Mouse (Mus musculus): ENCODE data around the gene Gimap8.
"Not testable (repeated sequence)": the region's sequence is repeated elsewhere in the genome, so short reads cannot be mapped to it uniquely, and the experiment has no call there.

Gimap8 gene

GRCm38 (mm10) chr6:48678391-48678790 is 31.4 kb downstream of the Gimap8 start:
- no peak for DNase-seq (ENCODE audit: low spot score)

- DNase-seq (ENCODE audit: low spot score), result no peak
These were observed 32.7 kb downstream of the Gimap8 start for GRCm38 (mm10) chr6:48679701-48680100.

- DNase-seq (ENCODE audit: low spot score), result no peak
These were observed 33.4 kb downstream of the Gimap8 start for GRCm38 (mm10) chr6:48680421-48680820.

GRCm38 (mm10) chr6:48681472-48682090 is 34.5 kb downstream of the Gimap8 start:
- DNase-seq (ENCODE audit: low spot score), result no peak

GRCm38 (mm10) chr6:48682271-48682670 is 35.2 kb downstream of the Gimap8 start:
- DNase-seq (ENCODE audit: low spot score), result no peak

- DNase-seq (ENCODE audit: low spot score), result not testable (repeated sequence)
These were observed 36.3 kb downstream of the Gimap8 start for GRCm38 (mm10) chr6:48683263-48683821.

- no peak for DNase-seq (ENCODE audit: low spot score)
These were observed 37.3 kb downstream of the Gimap8 start, which contains the start of gene Gimap4 for GRCm38 (mm10) chr6:48684319-48684718. Gimap4 (plus strand) TSS chr6:48684549.

- no peak for DNase-seq (ENCODE audit: low spot score)
These were observed 37.8 kb downstream of the Gimap8 start for GRCm38 (mm10) chr6:48684806-48685205.

- DNase-seq (ENCODE audit: low spot score), result no peak
These were observed 38.2 kb downstream of the Gimap8 start for GRCm38 (mm10) chr6:48685251-48685650.

- no peak for DNase-seq (ENCODE audit: low spot score)
These were observed 38.9 kb downstream of the Gimap8 start for GRCm38 (mm10) chr6:48685694-48686665.

GRCm38 (mm10) chr6:48687077-48687476 is 40.0 kb downstream of the Gimap8 start:
- no peak for DNase-seq (ENCODE audit: low spot score)

GRCm38 (mm10) chr6:48689320-48689719 is 42.3 kb downstream of the Gimap8 start:
- DNase-seq (ENCODE audit: low spot score), result no peak

GRCm38 (mm10) chr6:48692962-48693361 is 45.9 kb downstream of the Gimap8 start:
- DNase-seq (ENCODE audit: low spot score), result no peak

GRCm38 (mm10) chr6:48696830-48697554 is 50.0 kb downstream of the Gimap8 start:
- DNase-seq (ENCODE audit: low spot score), result no peak

GRCm38 (mm10) chr6:48697555-48697930 is 50.5 kb downstream of the Gimap8 start:
- DNase-seq (ENCODE audit: low spot score), result no peak

GRCm38 (mm10) chr6:48698066-48698856 is 51.2 kb downstream of the Gimap8 start:
- no peak for DNase-seq (ENCODE audit: low spot score)

GRCm38 (mm10) chr6:48698888-48699287 is 51.9 kb downstream of the Gimap8 start:
- no peak for DNase-seq (ENCODE audit: low spot score)

GRCm38 (mm10) chr6:48700251-48701075 is 53.4 kb downstream of the Gimap8 start:
- no peak for DNase-seq (ENCODE audit: low spot score)

- no peak for DNase-seq (ENCODE audit: low spot score)
These were observed 55.1 kb downstream of the Gimap8 start for GRCm38 (mm10) chr6:48702146-48702545.

GRCm38 (mm10) chr6:48702601-48703000 is 55.6 kb downstream of the Gimap8 start:
- no peak for DNase-seq (ENCODE audit: low spot score)
